ENCODE assay signal across 24 mouse cellular contexts in genomic region chr15:12675366-12675765, GRCm38 (mm10).
DNase-seq lines count a peak whose midpoint lies in the region; ATAC-seq lines count a peak whose summit lies in the region.
"Had no signal": no experiment of that assay in that cellular context is flagged by ENCODE, and none has a peak within 500 bp of the region (broad histone marks: within the 10 kb centered on the region; RNA-seq: fewer than 3 reads in every experiment).

No protein-coding gene starts in this region.

- no peak overlapping the region for H3K4me2 ChIP-seq in embryonic facial prominence, embryonic 14.5 days (ENCODE audit: low read depth, low read length)
- no peak overlapping the region for H3K4me2 ChIP-seq in midbrain, embryonic 11.5 days
- H3K4me2 ChIP-seq in midbrain, embryonic 13.5 days (replicated peaks), result no peak overlapping the region
- H3K4me2 ChIP-seq: embryonic facial prominence, embryonic 15.5 days; hindbrain, embryonic 12.5 days; intestine, embryonic 15.5 days had no signal

- no peak overlapping the region for H3K4me3 ChIP-seq in embryonic facial prominence, embryonic 14.5 days (ENCODE audit: low read depth, low read length)
- H3K4me3 ChIP-seq in embryonic facial prominence, embryonic 10.5 days, result no peak overlapping the region
- no peak overlapping the region for H3K4me3 ChIP-seq in midbrain, embryonic 11.5 days (ENCODE audit: low read depth, low read length)
- H3K4me3 ChIP-seq in midbrain, embryonic 13.5 days (replicated peaks), result no peak overlapping the region
- H3K4me3 ChIP-seq: embryonic facial prominence, embryonic 15.5 days; erythroblast, embryonic 14.5 days; forebrain, embryonic 10.5 days; heart, embryonic 10.5 days; hindbrain, embryonic 12.5 days; intestine, embryonic 15.5 days had no signal

- no peaks in the 10 kb centered on the region for H3K9me3 ChIP-seq in embryonic facial prominence, embryonic 14.5 days (ENCODE audit: control insufficient read depth, low read length)
- 0 out of 2 replicates have a peak, but pooled peaks cover 5% of the 10 kb centered on the region for H3K9me3 ChIP-seq in embryonic facial prominence, embryonic 10.5 days
- no peaks in the 10 kb centered on the region for H3K9me3 ChIP-seq in midbrain, embryonic 11.5 days (ENCODE audit: control insufficient read depth, low read length)
- H3K9me3 ChIP-seq in midbrain, embryonic 13.5 days, result no peaks in the 10 kb centered on the region
- H3K9me3 ChIP-seq: embryonic facial prominence, embryonic 15.5 days; G1E; heart, embryonic 10.5 days; intestine, embryonic 15.5 days had no signal

- H3K36me3 ChIP-seq in embryonic facial prominence, embryonic 14.5 days (ENCODE audit: control insufficient read depth, insufficient read depth, low read length), result no peaks in the 10 kb centered on the region
- H3K36me3 ChIP-seq in embryonic facial prominence, embryonic 10.5 days (replicated peaks), result no peaks in the 10 kb centered on the region
- H3K36me3 ChIP-seq in midbrain, embryonic 11.5 days (ENCODE audit: control insufficient read depth, insufficient read depth, low read length), result no peaks in the 10 kb centered on the region
- H3K36me3 ChIP-seq in midbrain, embryonic 13.5 days, result no peaks in the 10 kb centered on the region
- H3K36me3 ChIP-seq: embryonic facial prominence, embryonic 15.5 days; forebrain, embryonic 10.5 days; G1E; heart, embryonic 10.5 days; hindbrain, embryonic 12.5 days; intestine, embryonic 15.5 days had no signal

- H3K9ac ChIP-seq in embryonic facial prominence, embryonic 14.5 days (ENCODE audit: low read depth, low read length), result no peak overlapping the region
- no peak overlapping the region for H3K9ac ChIP-seq in midbrain, embryonic 11.5 days (ENCODE audit: low read length)
- H3K9ac ChIP-seq in midbrain, embryonic 13.5 days (replicated peaks), result no peak overlapping the region
- H3K9ac ChIP-seq: embryonic facial prominence, embryonic 15.5 days; hindbrain, embryonic 12.5 days; intestine, embryonic 15.5 days had no signal

- no peak overlapping the region for H3K27ac ChIP-seq in embryonic facial prominence, embryonic 14.5 days (replicated peaks; ENCODE audit: low read depth, low read length)
- no peak overlapping the region for H3K27ac ChIP-seq in embryonic facial prominence, embryonic 10.5 days (replicated peaks)
- H3K27ac ChIP-seq in midbrain, embryonic 11.5 days (ENCODE audit: low read depth, low read length), result no peak overlapping the region
- H3K27ac ChIP-seq in midbrain, embryonic 13.5 days, result no peak overlapping the region
- H3K27ac ChIP-seq: embryonic facial prominence, embryonic 15.5 days; forebrain, embryonic 10.5 days; heart, embryonic 10.5 days; hindbrain, embryonic 12.5 days; intestine, embryonic 15.5 days had no signal

- WGBS in embryonic facial prominence, embryonic 14.5 days, result 65% methylated on average over 3 of the region's 3 CpGs
- WGBS in embryonic facial prominence, embryonic 10.5 days, result 75% methylated on average over 3 of the region's 3 CpGs
- WGBS in midbrain, embryonic 11.5 days, result 77% methylated on average over 3 of the region's 3 CpGs
- 71% methylated on average over 3 of the region's 3 CpGs for WGBS in midbrain, embryonic 13.5 days

- no peaks in the 10 kb centered on the region for H3K27me3 ChIP-seq in embryonic facial prominence, embryonic 14.5 days (replicated peaks; ENCODE audit: control insufficient read depth, insufficient read depth, low read length)
- H3K27me3 ChIP-seq in embryonic facial prominence, embryonic 10.5 days (replicated peaks; ENCODE audit: low read depth, poor library complexity, severe bottlenecking), result no peaks in the 10 kb centered on the region
- H3K27me3 ChIP-seq in midbrain, embryonic 11.5 days (ENCODE audit: control insufficient read depth, insufficient read depth, low read length), result no peaks in the 10 kb centered on the region
- H3K27me3 ChIP-seq in midbrain, embryonic 13.5 days, result no peaks in the 10 kb centered on the region
- H3K27me3 ChIP-seq: embryonic facial prominence, embryonic 15.5 days; hindbrain, embryonic 12.5 days; intestine, embryonic 15.5 days had no signal

- peaks cover 10% of the 10 kb centered on the region; the same call in 1 of the 2 replicates for H3K4me1 ChIP-seq in embryonic facial prominence, embryonic 14.5 days (ENCODE audit: control insufficient read depth, insufficient read depth, low read length)
- H3K4me1 ChIP-seq in embryonic facial prominence, embryonic 10.5 days, result peaks cover 5% of the 10 kb centered on the region; the same call in 1 of the 2 replicates
- H3K4me1 ChIP-seq in midbrain, embryonic 11.5 days (ENCODE audit: control insufficient read depth, insufficient read depth, low read length), result no peaks in the 10 kb centered on the region
- H3K4me1 ChIP-seq in midbrain, embryonic 13.5 days (replicated peaks), result no peaks in the 10 kb centered on the region
- H3K4me1 ChIP-seq: forebrain, embryonic 10.5 days; hindbrain, embryonic 12.5 days; intestine, embryonic 15.5 days had no signal

- ATAC-seq in embryonic facial prominence, embryonic 14.5 days (ENCODE audit: low read depth), result 0 out of 2 replicates have a peak, but pooled peaks have one; percentile 26
- 0 out of 2 replicates have a peak, but pooled peaks have one; percentile 24 for ATAC-seq in midbrain, embryonic 11.5 days (ENCODE audit: low FRiP score)
- no peak for ATAC-seq in midbrain, embryonic 13.5 days
- ATAC-seq: CD4-positive, CD25-positive, alpha-beta regulatory T cell, adult 4 months; forebrain, embryonic 14.5 days; intestine, embryonic 15.5 days had no signal

- DNase-seq in embryonic facial prominence, embryonic 14.5 days (ENCODE audit: low spot score), result peak; percentile 30
- DNase-seq in embryonic facial prominence, embryonic 10.5 days (ENCODE audit: low spot score), result no peak
- peak; percentile 36 for DNase-seq in gastrocnemius, postnatal 25 days
- no peak for DNase-seq in gastrocnemius, adult 8-10 months (ENCODE audit: low spot score in 2 of 2)
- no peak for DNase-seq in midbrain, embryonic 11.5 days (ENCODE audit: low spot score, missing footprints)
- no peak for DNase-seq in cerebellum, postnatal 14 days
- DNase-seq: adrenal gland, postnatal 10 days; B cell, adult 2 months; cerebellum, adult 11 months; cerebellum, adult 8-10 months; cerebellum, postnatal 25 days; heart, postnatal 10 days; heart, postnatal 4 days; kidney, adult 18-20 months had no signal

Comparison
In these comparisons a context has a peak if more than half of its experiments do, and no peak if none do; other contexts are left out.
1. DNase-seq: peak in embryonic facial prominence, embryonic 14.5 days (single experiment) and gastrocnemius, postnatal 25 days (single experiment); none in embryonic facial prominence, embryonic 10.5 days (single experiment), gastrocnemius, adult 8-10 months (0 of 2), midbrain, embryonic 11.5 days (single experiment) and cerebellum, postnatal 14 days (0 of 2).